Mouse (Mus musculus) lung, adult 2 months (tissue): ENCODE measurements around the gene Gm49387.

Experiments used
- CTCF ChIP-seq: fragments of 200-500 bp; IDR thresholded peaks from 2 replicates; pipeline ENCODE4 v1.5.1; 2011; ENCODE audit warnings: mild to moderate bottlenecking, low read length, control low read depth; ENCODE audit not compliant: insufficient read depth
- POLR2A ChIP-seq: fragments of 200-500 bp; IDR thresholded peaks from 2 replicates; pipeline ENCODE4 v1.6.1; 2011; ENCODE audit warnings: low read depth, mild to moderate bottlenecking, control low read depth, low read length, borderline replicate concordance; ENCODE audit errors: extremely low read depth

- TF ChIP-seq CTCF (no peak), POLR2A (no peak)
These were observed 10.5 kb upstream of the Gm49387 start for GRCm38 (mm10) chr14:31651206-31651605.
